ENCODE assay signal across 8 mouse cellular contexts in the genomic region with DNA sequence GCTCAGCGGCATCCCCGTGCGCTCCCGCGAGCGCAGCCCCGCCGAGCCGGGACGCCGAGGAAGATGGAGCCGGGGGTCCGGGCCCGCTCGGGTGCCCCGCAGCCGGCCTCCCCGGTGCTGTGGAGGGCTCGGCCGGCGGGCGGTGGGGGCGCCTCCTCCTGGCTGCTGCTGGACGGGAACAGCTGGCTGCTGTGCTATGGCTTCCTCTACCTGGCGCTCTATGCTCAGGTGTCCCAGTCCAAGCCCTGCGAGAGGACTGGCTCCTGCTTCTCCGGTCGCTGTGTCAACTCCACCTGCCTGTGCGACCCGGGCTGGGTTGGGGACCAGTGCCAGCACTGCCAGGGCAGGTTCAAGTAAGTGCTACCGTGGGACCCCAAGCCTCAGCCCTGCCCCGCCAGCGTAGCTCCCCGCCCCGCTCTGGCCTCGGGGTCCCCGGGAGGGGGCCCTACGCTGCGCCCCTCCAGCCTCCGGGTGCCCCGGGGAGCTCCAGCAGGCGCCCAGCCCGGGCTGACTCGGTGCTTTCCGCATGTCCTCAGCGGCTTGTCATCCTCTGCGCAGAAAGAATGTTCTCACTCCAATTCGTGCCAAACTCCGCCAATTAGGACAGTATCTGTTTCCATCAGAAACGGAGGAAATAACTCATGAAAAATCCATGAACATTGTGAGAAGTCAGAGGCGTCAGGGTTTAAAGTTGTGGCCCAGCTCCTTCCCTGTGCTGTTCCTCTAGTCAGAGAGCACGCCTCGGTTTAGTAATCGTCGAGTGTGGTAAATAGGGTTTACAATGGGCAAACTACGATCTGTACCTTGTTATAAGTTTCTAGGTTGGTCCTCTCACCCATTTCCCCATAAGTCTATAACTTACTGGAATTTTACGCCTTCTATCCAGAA. TPM values are rescaled to one million over a fixed set of nuclear protein-coding genes. Genes with fewer than 3 reads are reported as not detected.
DNase-seq lines count a peak whose midpoint lies in the region; ATAC-seq and TF ChIP-seq lines count a peak whose summit lies in the region.

No protein-coding gene starts in this region.

- peak overlapping the region; percentile 96 for H3K9ac ChIP-seq in hindbrain, embryonic 14.5 days

- H3K4me3 ChIP-seq in hindbrain, embryonic 14.5 days (replicated peaks; ENCODE audit: low read length), result peak overlapping the region; percentile 96
- H3K4me3 ChIP-seq in left cerebral cortex, adult 2 months, result peak overlapping the region; percentile 92
- H3K4me3 ChIP-seq in macrophage (ENCODE audit: inconsistent target), result peak overlapping the region; percentile 21; the same call in 1 of the 2 replicates

- H3K36me3 ChIP-seq in hindbrain, embryonic 14.5 days (replicated peaks; ENCODE audit: control insufficient read depth, insufficient read depth), result no peaks in the 10 kb centered on the region
- no peaks in the 10 kb centered on the region for H3K36me3 ChIP-seq in macrophage (ENCODE audit: inconsistent target)

- no peaks in the 10 kb centered on the region for H3K9me3 ChIP-seq in hindbrain, embryonic 14.5 days (ENCODE audit: control insufficient read depth, low read length)

- intact Hi-C loops in left cerebral cortex, adult 2 months (cut with DNase I), result loop anchor here (2.0 to 5.0 kb wide), 3 partner anchors 67 to 239 kb away; no protein-coding TSS in a partner anchor

- peaks cover 19% of the 10 kb centered on the region for H3K4me1 ChIP-seq in hindbrain, embryonic 14.5 days (replicated peaks; ENCODE audit: control insufficient read depth, insufficient read depth, low read length)

- peak; percentile 26 for TF ChIP-seq CTCF in left cerebral cortex, adult 2 months (IDR thresholded peaks at IDR 0.05)

- ATAC-seq in frontal cortex, adult (ENCODE audit: low TSS enrichment), result peak; percentile 32
- ATAC-seq in hindbrain, embryonic 14.5 days (ENCODE audit: low FRiP score), result peak; percentile 75

- peak overlapping the region; percentile 99 for H3K4me2 ChIP-seq in hindbrain, embryonic 14.5 days (replicated peaks)

- H3K27ac ChIP-seq in hindbrain, embryonic 14.5 days, result peak overlapping the region; percentile 99
- H3K27ac ChIP-seq in left cerebral cortex, adult 2 months, result peak overlapping the region; percentile 100
- no peak overlapping the region for H3K27ac ChIP-seq in macrophage

- peaks cover 5% of the 10 kb centered on the region; the same call in 1 of the 2 replicates for H3K79me2 ChIP-seq in macrophage (ENCODE audit: inconsistent target)

- DNase-seq in NIH3T3 (ENCODE audit: low read depth), result peak; percentile 83
- DNase-seq in cerebellum, adult 18-20 months, result peak; percentile 6 to 27
- DNase-seq in hindbrain, embryonic 14.5 days (ENCODE audit: low spot score), result peak; percentile 47
- peak; percentile 34 to 41 for DNase-seq in left cerebral cortex, adult 2 months (ENCODE audit: extremely low spot score in 1 of 2, low spot score in 2 of 2)
- peak; percentile 35 for DNase-seq in right cerebral cortex, adult 18-20 months
- DNase-seq in yolk sac, embryonic 10.5 days (ENCODE audit: low spot score), result peak; percentile 74

- WGBS in hindbrain, embryonic 14.5 days, result 1% methylated on average over 53 of the region's 57 CpGs
- WGBS in macrophage (ENCODE audit: missing documents), result 3% methylated on average over 57 of the region's 57 CpGs

- H3K27me3 ChIP-seq in hindbrain, embryonic 14.5 days (ENCODE audit: control insufficient read depth, insufficient read depth, low read length), result no peaks in the 10 kb centered on the region

RNA-seq across cellular contexts. Expression of gene Atrnl1, which starts 0.7 kb away (rescaled TPM):
- polyA plus RNA-seq in hindbrain, embryonic 14.5 days (2014; fragmentation: Nextera tagmentation; extraction: Ambion mirVana), result 8.6 and 9.4 TPM in 2 replicates
- total RNA-seq in left cerebral cortex, adult 2 months (2021), result 100 to 1,000 TPM; 104 to 106 TPM
- total RNA-seq in macrophage (2018; cell fraction: chromatin; rRNA removed), result 100 to 1,000 TPM in 1 of 26 experiments, 10 to 100 TPM in 25; 43.6 to 102 (median 57.2) TPM
- 10 to 100 TPM in 9 of 26 experiments, 1 to 10 TPM in 17; 5.4 to 16.1 (median 9.4) TPM for total RNA-seq in macrophage (2018; cell fraction: cytosol; rRNA removed)
- 10 to 100 TPM; 14.7 to 76.1 (median 34.5) TPM for total RNA-seq in macrophage (2018; cell fraction: nucleus; rRNA removed)
- polyA plus RNA-seq in macrophage (2018), result 1.5 to 11.7 TPM (median 5.7 TPM) in 3 replicates

Comparison
In these comparisons a context has a peak if more than half of its experiments do, and no peak if none do; other contexts are left out.
1. DNase-seq: peak in every context shown above with its lines; median percentile 83 in NIH3T3; 74 in yolk sac, embryonic 10.5 days; 47 in hindbrain, embryonic 14.5 days; 38 in left cerebral cortex, adult 2 months; 35 in right cerebral cortex, adult 18-20 months; 16 in cerebellum, adult 18-20 months.
2. H3K4me3 ChIP-seq: peak in every context shown above with its lines; median percentile 96 in hindbrain, embryonic 14.5 days; 92 in left cerebral cortex, adult 2 months; 21 in macrophage.